Mouse (Mus musculus) adrenal gland, postnatal 25 days (tissue): ENCODE data around the gene Cdhr4. TPM values are rescaled to one million over a fixed set of nuclear protein-coding genes. Genes with fewer than 3 reads are reported as not detected.

Experiments used
- DNase-seq: peaks from one replicate; pipeline ENCODE4 v3.0.0; 2021; ENCODE audit warnings: mixed read lengths
- total RNA-seq: library from RNA; stranded (reverse); gene quantifications from 2 replicates; pipeline ENCODE4 v1.2.3, GENCODE M21; 2021

Cdhr4 gene
- total RNA-seq, 1 experiment from 2014 or later = 1.8 TPM

DNA sequence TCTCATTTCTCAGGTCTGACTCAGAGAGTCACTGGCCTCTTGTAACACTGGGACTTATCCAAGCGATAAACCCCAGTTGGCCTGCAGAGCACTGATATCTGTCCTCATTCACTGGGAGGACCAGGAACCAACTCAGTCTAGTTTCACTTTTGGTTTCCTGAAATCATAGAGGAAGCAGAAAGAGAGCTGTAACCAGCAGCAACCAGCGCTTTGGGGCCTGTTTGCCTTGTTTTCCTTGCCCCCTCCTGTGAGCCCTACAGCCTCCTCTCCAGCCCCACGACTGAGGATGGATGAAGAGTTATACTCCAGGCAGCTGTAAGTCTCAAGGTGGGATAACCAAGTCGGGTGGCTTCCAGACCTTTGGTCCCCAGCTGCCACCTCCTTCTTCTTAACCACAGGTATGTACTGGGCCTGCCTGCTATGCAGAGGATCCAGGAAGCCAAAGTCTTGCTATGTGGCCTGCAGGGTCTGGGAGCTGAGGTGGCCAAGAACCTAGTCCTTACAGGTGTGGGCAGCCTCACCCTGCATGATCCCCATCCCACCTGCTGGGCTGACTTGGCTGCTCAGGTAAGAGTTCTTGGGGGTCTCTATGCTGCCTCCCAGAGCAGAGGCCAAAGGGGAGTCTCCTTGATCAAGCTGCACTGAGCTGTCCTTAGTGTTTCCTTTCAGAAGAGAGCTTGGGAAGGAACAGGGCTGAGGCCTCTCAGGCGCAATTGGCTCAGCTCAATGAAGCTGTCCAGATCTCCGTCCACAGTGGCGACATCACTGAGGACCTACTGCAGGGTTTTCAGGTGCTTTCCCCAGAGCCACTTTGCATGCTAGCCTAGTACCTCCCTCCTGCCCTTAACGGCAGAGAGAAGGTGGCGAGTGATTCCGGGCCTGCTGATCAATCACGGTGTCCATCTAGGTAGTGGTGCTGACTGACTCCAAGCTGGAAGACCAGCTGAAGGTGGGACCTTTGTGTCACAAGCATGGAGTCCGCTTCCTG, 16.6 kb upstream of the Cdhr4 start, which contains the start of gene Uba7:
Gene Uba7, plus strand, starts transcription at position 107 of the 988 bp plus-strand sequence.
- DNase-seq = no peak

DNA sequence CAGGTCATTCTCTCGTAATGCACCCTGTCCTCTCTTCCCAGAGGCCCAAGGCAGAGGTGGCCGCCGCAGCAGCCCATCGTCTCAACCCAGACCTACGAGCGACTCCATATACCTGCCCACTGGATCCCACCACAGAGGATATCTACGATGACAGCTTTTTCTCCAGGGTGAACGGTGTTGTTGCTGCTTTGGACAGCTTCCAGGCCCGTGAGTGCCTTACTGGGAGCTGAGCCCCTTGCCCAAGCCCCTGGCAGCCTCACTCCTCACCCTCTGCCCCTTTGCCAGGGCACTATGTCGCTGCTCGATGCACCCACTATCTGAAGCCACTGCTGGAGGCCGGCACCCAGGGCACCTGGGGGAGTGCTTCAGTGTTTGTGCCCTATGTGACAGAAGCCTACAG, 13.5 kb upstream of the Cdhr4 start:
- no peak for DNase-seq

- no peak for DNase-seq
These were observed 10.4 kb upstream of the Cdhr4 start for GRCm38 (mm10) chr9:107981684-107982605.

GRCm38 (mm10) chr9:107982681-107983346, 9.5 kb upstream of the Cdhr4 start, which contains the start of gene Gm20661:
Gm20661 (plus strand) TSS chr9:107983058.
- DNase-seq = peak; percentile 60

DNA sequence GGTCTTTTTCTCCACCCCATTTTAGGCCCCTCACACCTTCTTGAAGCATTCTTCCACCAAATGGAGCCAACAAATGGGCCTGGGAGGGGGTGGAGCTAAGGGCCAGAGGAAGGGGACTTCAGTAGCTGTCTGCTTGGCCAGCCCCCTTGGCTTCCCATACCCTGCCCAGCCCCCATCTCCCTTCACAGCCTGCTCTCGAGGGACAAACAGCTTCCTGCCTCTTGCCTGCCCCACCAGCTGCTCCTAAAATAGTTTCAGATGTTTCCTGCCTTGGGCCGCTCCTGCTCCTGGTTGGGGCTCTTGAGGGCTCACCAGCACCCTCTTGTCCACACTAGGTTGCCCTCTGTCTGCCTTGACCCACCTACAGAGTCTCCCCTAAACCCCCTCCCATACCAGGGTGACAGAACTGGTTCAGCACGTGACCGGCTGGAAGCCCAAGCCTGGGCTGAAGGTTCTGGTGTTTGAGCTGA, 8.8 kb upstream of the Cdhr4 start:
- peak; percentile 59 for DNase-seq

- DNase-seq = no peak
These were observed 8.1 kb upstream of the Cdhr4 start for GRCm38 (mm10) chr9:107984052-107984753.

- DNase-seq = no peak
These were observed 7.6 kb upstream of the Cdhr4 start for GRCm38 (mm10) chr9:107984754-107985055.

- peak; percentile 92 for DNase-seq
These were observed 6.9 kb upstream of the Cdhr4 start, which contains the start of gene Inka1 for GRCm38 (mm10) chr9:107985131-107986119. Inka1 (minus strand) TSS chr9:107985879.

GRCm38 (mm10) chr9:107986376-107986775, 5.9 kb upstream of the Cdhr4 start:
- DNase-seq = peak; percentile 81

- DNase-seq = no peak
These were observed 4.3 kb upstream of the Cdhr4 start for GRCm38 (mm10) chr9:107987950-107988349.

DNA sequence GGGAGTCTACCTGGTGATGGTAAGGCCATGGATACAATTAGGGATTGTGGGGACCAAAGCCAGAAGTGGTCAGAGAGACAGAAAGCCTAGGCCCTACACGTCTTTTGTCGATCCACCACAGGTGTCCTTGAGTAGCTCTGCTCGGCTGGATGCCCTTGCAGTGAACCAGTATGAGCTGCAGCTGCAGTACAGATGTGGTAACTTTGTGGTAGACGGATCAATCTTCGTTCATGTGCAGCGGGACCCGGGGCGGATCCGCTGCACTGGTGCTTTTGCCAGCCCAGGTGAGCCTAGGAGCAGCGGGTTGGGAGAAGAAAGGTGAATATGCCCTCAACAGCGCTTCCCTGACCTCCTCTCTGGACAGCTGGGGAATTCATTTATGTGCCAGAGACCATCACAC, 716 bp downstream of the Cdhr4 start:
- DNase-seq = no peak

DNA sequence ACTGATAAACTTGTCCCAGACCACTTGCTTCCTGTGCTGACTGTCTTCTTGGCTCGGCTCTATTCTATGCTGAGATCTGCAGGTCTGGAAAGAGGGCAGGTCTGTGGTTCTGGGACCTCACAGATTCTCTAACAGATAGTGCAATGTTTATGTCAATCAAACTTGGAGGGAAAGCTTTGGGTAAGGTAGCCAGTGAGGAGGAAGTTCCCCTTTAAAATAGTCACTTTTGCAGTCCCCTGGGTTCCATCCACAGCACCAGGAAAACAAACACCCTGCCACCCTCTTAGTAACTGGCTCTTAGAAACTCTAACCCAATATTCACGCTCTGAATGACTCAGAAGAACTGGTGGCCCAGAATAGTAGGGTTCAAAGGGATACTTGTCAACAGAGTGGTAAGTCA, 2.2 kb downstream of the Cdhr4 start:
- DNase-seq = no peak

DNA sequence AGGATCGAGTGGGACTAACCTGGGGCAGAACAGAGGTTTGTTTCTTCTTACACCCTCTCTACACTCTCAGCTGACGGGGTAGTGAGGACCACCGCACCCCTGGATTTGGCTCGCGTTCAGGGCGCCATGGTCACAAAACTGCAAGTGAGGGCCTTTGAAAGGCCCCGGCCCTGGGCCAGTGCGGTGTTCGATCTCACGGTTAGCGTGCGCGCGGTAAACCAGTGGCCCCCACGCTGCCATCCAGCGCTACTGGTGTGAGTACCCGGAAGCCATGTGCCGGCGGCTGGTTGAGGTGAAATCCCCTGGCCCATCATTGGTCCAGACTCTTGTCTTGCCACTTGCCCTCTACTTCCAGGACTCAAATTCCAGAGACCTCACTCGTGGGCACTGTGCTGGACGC, 3.2 kb downstream of the Cdhr4 start:
- DNase-seq = no peak

- DNase-seq = no peak
These were observed 3.8 kb downstream of the Cdhr4 start, which contains the start of gene Gm20662 for GRCm38 (mm10) chr9:107996049-107996448. Gm20662 (plus strand) TSS chr9:107996349.

DNA sequence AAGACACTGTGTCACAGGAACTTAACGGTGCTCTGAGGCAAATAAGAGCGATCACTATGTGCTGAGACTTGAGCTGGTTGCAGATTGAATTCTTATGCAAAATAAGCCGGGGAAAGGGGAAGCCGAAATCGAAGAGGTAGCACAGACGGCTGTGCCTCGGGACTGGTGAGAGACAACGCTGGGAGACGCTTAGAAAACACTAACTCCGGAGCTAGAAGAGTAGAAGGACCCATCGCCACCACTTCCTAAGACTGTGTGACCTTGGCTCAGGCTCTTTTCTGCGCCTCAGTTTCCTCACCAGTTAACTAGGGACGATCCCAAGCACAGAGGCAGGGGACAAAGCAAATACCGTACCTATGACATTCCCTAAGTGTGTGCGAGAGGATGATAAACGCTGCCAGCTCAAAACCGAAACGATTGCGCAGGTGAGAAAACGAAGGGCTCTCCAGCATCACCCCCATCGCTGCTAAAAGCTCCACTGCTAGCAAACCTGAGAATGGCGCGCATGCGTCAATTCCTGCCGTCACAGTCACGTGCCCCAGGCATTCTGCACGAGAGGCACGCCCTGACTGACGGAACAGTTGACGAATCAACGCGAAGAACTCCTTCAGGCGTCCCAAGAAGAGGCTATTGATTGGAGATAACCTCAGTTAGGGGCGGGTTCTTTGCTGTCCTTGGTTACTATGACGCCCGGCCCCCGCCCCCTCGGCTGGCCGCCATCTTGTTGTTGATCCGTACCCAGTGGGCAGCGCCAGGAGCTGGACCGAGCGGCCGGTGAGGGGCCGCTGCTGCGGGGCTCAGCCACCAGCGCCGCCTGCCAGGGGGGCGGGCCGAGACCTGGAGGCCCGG, 9.8 kb downstream of the Cdhr4 start, which contains the start of gene Ip6k1:
Gene Ip6k1, plus strand, starts transcription at position 580 of the 849 bp plus-strand sequence.
- peak; percentile 99 for DNase-seq

GRCm38 (mm10) chr9:108002778-108003530, 10.7 kb downstream of the Cdhr4 start:
- peak; percentile 40 for DNase-seq

DNA sequence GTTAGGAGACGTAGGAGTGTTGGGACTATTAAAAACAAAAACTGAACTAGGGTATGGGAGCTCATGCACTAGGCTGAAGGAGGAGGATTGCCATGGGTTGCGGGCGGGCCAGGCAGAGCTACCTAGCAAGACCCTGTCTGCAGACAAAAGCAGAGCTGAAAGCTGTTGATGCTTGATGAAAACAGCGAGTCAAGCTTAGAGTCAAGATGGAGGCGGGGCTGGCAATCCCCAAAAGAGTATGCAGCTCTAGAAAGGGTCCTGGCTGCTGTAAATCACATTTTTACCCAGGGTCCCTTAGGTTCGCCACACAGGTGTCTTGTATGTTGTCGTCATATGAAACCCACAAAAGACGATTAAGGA, 11.2 kb downstream of the Cdhr4 start:
- DNase-seq = no peak

DNA sequence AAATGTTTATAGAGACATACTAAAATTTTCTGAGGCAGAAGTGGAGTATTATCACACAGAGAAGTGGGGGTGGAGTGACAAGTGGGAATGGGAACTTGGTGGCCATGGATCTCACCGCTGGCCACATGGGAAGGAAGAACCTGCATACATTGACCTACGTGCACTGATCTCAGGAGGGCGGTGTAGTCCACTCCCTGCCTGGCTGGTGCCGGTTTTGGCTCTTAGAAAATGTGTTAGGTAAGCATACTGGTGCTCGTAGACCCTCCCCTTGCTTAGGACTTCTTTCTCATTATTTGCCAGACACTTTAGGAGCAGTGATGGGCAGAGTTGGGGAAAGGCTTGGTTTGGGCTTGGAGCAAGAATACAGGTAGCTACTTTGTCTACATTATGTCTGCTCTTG, 15.7 kb downstream of the Cdhr4 start:
- no peak for DNase-seq
